Mouse (Mus musculus) hindbrain, embryonic 14.5 days (tissue): ENCODE data around the gene Fam13c. TPM values are rescaled to one million over a fixed set of nuclear protein-coding genes. Genes with fewer than 3 reads are reported as not detected.

Experiments used
- ATAC-seq: fragments of 200-750 bp; cut with Nextera tagmentation; 2 replicates; pipeline ENCODE4 v1.8.0; 2017; ENCODE audit warnings: moderate number of reproducible peaks, mild to moderate bottlenecking, moderate TSS enrichment, moderate library complexity; ENCODE audit not compliant: low FRiP score
- DNase-seq: peaks from one replicate; pipeline ENCODE4 v3.0.0-alpha.2; 2015; ENCODE audit warnings: low spot score
- H3K27ac ChIP-seq: fragments of 300-500 bp; sonication (generic); 2 replicates; pipeline ENCODE4 v1.5.1; 2014; ENCODE audit warnings: mild to moderate bottlenecking, moderate library complexity
- H3K27me3 ChIP-seq: fragments of 300-500 bp; sonication (generic); 2 replicates; pipeline ENCODE4 v1.6.1; 2014; ENCODE audit warnings: mild to moderate bottlenecking, low read length, mixed read lengths; ENCODE audit not compliant: control insufficient read depth, insufficient read depth
- H3K36me3 ChIP-seq: fragments of 300-500 bp; sonication (generic); replicated peaks from 2 replicates; pipeline ENCODE4 v1.6.1; 2014; ENCODE audit not compliant: control insufficient read depth, insufficient read depth
- H3K4me1 ChIP-seq: fragments of 300-500 bp; sonication (generic); replicated peaks from 2 replicates; pipeline ENCODE4 v1.6.1; 2014; ENCODE audit warnings: antibody characterized with exemption, low read length, mixed read lengths; ENCODE audit not compliant: control insufficient read depth, insufficient read depth
- H3K4me2 ChIP-seq: fragments of 300-500 bp; sonication (generic); replicated peaks from 2 replicates; pipeline ENCODE4 v1.6.1; 2014; ENCODE audit warnings: mild to moderate bottlenecking, moderate library complexity
- H3K4me3 ChIP-seq: fragments of 300-500 bp; sonication (generic); replicated peaks from 2 replicates; pipeline ENCODE4 v1.5.1; 2014; ENCODE audit warnings: mild to moderate bottlenecking, low read length
- H3K9ac ChIP-seq: fragments of 300-500 bp; sonication (generic); 2 replicates; pipeline ENCODE4 v1.6.1; 2014
- H3K9me3 ChIP-seq: fragments of 300-500 bp; sonication (generic); 2 replicates; pipeline ENCODE4 v1.6.1; 2016; ENCODE audit warnings: low read length; ENCODE audit not compliant: control insufficient read depth
- WGBS: fragments of 180-500 bp; shearing (Covaris S2); extraction: QIAGEN DNeasy Blood & Tissue Kit; methylation state at CpG from one replicate; pipeline ENCODE4 v1.1.7; 2014; 5-methylcytosine and 5-hydroxymethylcytosine counted together
- polyA plus RNA-seq: library from polyadenylated mRNA; unstranded; fragments of >200 nt; fragmentation: Nextera tagmentation; extraction: Ambion mirVana; gene quantifications from 2 replicates; pipeline ENCODE4 v1.2.1, GENCODE M21; 2014

Gene Fam13c
- 24.5 and 28.2 TPM in 2 replicates for polyA plus RNA-seq

DNA sequence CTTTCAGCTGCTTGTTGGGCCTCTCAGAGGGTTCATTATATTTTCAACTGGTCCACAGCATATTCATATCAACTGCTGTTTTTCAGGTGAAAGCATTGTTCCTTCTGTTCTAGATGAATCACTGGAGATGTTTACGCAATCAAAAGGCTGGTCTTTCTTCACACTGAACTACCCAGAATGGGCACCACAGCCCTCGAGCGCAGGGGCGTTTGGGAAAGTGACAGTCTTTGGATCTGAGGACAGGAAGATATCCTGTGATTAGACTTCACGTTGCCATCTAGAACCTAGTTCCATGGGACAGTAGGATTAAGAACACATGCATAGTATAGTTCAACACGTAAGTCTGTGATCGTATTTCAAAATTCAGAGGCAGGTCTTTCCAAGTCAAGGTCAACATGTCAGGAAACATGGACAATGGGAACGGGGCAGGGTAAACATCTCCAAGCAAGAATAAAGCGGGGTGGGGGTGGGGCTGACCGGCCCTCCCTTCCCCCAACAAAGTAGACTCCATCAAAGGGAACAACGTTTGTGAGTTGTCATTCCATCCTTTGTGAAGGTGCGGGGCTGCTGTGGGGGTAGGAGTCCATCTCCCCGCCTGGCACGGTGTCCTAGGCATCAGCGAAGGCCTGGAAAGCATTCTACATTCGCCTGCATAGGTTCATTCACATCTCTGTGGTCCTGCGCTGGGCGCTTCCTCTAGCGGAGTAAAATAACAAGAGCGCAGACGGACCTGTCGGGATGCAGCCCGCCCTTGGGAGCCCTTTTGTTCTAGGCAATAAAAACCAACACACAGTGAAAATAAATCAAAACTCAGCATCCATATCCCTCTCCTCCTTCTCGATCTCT, at the start of gene Fam13c:
TSS of gene Fam13c (plus strand) at position 806 of the 846 bp plus-strand sequence.
- ATAC-seq (peak; percentile 63), DNase-seq (peak; percentile 66)
- H3K4me1 ChIP-seq, result peaks cover 33% of the 10 kb centered on the region
- no peaks in the 10 kb centered on the region for H3K36me3 ChIP-seq
- H3K4me3 ChIP-seq, result peak within 1 kb of the TSS; percentile 65
- no peaks in the 10 kb centered on the region for H3K9me3 ChIP-seq
- peak within 1 kb of the TSS; percentile 99 for H3K27ac ChIP-seq
- H3K27me3 ChIP-seq, result no peaks in the 10 kb centered on the region
- 9% methylated on average over 24 of the region's 24 CpGs for WGBS
- H3K9ac ChIP-seq, result peak within 1 kb of the TSS; percentile 71
- H3K4me2 ChIP-seq, result peak within 1 kb of the TSS; percentile 58

DNA sequence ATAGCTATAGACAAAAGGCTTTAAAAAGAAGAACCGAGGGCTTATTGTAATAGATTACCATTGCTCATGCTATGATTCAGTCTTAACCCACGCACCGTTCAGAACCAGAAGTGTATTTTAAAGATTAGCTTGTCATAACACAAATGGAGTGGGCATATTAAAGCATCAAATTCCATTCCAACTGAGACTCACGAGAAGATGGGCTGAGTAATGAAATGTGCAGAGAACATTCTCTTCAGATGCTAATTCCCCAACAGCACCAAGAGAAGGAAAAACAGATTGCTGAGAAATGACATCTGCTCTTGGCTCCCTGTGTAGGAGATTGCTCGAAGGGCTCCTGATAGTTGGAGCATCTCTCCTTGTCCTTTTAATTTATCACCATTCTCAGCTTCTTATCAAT, 44.4 kb upstream of the Fam13c start:
- H3K36me3 ChIP-seq, result no peaks in the 10 kb centered on the region

DNA sequence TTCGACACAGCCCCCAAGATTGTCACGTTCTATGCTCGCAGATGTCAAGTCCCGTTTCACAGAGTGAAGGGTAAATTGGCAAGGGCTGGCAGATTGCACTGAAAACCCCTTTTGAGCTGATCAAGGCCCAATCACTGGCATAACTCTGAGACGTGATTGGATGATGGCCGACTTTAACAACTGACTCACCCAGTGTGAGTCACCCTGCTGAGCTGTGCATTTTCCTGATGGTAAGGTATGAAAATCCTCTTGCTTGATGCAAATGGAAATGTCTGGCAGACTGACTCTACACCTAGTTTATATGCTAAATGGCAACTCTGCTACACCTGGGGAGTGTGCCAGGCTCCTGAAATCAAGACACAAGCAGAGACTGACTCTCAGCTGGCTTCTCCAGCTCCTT, 42.1 kb upstream of the Fam13c start:
- H3K9ac ChIP-seq, result no peak overlapping the region
- no peak overlapping the region for H3K27ac ChIP-seq
- no peak overlapping the region for H3K4me3 ChIP-seq
- ATAC-seq (no peak), DNase-seq (no peak)
- peaks cover 17% of the 10 kb centered on the region for H3K9me3 ChIP-seq
- H3K4me1 ChIP-seq, result no peaks in the 10 kb centered on the region
- H3K36me3 ChIP-seq, result no peaks in the 10 kb centered on the region
- no peaks in the 10 kb centered on the region for H3K27me3 ChIP-seq
- WGBS, result 90% methylated on average over 6 of the region's 6 CpGs
- no peak overlapping the region for H3K4me2 ChIP-seq

More for the DNA sequence above, 44.4 kb upstream of the Fam13c start:
- H3K27ac ChIP-seq, result no peak overlapping the region
- no peaks in the 10 kb centered on the region for H3K27me3 ChIP-seq
- H3K9me3 ChIP-seq, result peaks cover 28% of the 10 kb centered on the region
- no peak overlapping the region for H3K4me3 ChIP-seq
- H3K9ac ChIP-seq, result no peak overlapping the region
- no peak for DNase-seq
- no peak for ATAC-seq
- 90% methylated on average over 5 of the region's 5 CpGs for WGBS
- no peak overlapping the region for H3K4me2 ChIP-seq
- no peaks in the 10 kb centered on the region for H3K4me1 ChIP-seq

DNA sequence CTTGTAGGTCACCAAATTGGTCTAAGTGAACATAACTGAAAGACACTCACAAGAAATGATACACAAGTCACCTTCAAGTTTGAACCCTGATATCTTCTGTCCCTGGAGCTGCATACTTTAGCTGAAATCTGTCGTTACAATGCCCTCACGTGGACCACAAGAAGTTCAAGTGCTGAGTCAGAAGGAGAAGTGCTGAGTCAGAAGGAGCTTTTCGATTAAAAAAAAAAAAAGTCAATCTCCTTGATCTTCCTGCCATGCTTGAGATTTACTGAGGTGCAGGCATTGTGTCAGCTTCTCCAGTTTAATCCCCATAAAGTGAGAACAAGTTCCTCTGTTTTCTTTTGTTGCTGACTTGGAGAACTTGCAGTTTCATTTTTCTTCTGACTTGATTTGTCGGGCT, 38.3 kb upstream of the Fam13c start:
- WGBS, result 80% methylated on average over 4 of the region's 4 CpGs
- no peak for ATAC-seq
- H3K27me3 ChIP-seq, result no peaks in the 10 kb centered on the region

DNA sequence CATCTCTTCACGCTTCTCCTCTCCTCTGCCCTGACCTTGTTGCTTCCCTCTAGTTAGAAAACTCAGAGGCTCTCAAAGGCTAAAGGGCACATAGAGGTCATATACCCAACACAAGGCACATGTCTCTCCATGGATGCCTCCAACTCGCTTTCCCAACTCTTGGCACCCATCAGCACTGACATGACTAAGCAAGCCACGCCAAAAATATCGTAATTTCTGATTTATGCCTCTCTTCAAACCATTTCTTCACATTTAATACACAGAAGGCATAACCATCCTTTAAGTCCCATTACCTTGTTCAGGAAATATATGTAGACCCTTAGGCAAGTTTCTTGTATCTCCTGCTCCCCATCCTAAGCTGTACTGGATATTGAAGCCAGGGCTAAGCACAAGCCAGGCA, 37.6 kb upstream of the Fam13c start:
- H3K9me3 ChIP-seq, result 0 out of 2 replicates have a peak, but pooled peaks cover 8% of the 10 kb centered on the region
- WGBS, result 89% methylated on average over 4 of the region's 4 CpGs

More for the DNA sequence above, 38.3 kb upstream of the Fam13c start:
- no peak overlapping the region for H3K9ac ChIP-seq
- no peaks in the 10 kb centered on the region for H3K4me1 ChIP-seq
- H3K4me3 ChIP-seq, result no peak overlapping the region
- no peaks in the 10 kb centered on the region for H3K36me3 ChIP-seq
- no peak overlapping the region for H3K4me2 ChIP-seq
- 0 out of 2 replicates have a peak, but pooled peaks cover 8% of the 10 kb centered on the region for H3K9me3 ChIP-seq
- no peak for DNase-seq
- H3K27ac ChIP-seq, result no peak overlapping the region

DNA sequence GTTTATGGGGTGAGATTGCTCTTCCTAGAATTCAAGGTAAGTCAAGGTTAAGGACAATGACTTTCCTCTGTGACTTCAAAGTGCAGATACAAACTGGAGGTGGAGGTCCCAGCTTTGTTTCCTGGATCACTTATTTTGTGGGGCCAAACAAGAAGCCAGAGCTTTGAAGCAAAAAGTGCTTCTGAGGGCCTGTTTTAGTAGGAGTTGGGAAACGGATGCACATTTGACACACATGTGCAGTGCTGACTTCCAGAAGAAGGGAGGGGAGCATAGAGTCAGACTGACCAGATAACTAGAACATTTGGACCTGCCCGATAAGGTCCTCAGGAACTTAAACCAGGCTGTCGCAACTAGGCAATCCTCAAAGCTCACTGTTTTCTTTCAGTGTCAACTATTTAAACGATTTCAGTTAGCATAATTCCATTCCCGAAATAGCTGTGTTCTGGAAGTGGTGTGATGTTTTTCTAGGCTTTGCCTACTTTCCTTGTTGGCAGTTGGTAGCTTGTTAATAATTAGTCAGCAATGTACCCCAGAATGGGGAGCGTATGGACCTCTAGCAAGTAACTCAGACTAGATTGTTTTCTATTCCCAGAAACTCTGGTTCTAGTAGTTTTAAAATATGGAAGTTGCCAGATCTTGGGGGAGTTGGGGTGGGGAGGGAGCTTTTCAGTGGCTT, 22.3 kb upstream of the Fam13c start:
- Histone ChIP-seq H3K9ac (no peak overlapping the region), H3K27me3 (no peaks in the 10 kb centered on the region), H3K27ac (no peak overlapping the region), H3K4me3 (no peak overlapping the region), H3K9me3 (no peaks in the 10 kb centered on the region), H3K36me3 (no peaks in the 10 kb centered on the region), H3K4me1 (peaks cover 12% of the 10 kb centered on the region; the same call in 1 of the 2 replicates), H3K4me2 (no peak overlapping the region)
- ATAC-seq (no peak), DNase-seq (no peak)
- WGBS, result 97% methylated on average over 6 of the region's 6 CpGs

More for the DNA sequence above, 37.6 kb upstream of the Fam13c start:
- no peak overlapping the region for H3K27ac ChIP-seq
- no peaks in the 10 kb centered on the region for H3K27me3 ChIP-seq
- DNase-seq, result no peak
- H3K4me1 ChIP-seq, result no peaks in the 10 kb centered on the region
- H3K4me2 ChIP-seq, result no peak overlapping the region
- no peak overlapping the region for H3K9ac ChIP-seq
- H3K36me3 ChIP-seq, result no peaks in the 10 kb centered on the region
- no peak for ATAC-seq
- H3K4me3 ChIP-seq, result no peak overlapping the region

DNA sequence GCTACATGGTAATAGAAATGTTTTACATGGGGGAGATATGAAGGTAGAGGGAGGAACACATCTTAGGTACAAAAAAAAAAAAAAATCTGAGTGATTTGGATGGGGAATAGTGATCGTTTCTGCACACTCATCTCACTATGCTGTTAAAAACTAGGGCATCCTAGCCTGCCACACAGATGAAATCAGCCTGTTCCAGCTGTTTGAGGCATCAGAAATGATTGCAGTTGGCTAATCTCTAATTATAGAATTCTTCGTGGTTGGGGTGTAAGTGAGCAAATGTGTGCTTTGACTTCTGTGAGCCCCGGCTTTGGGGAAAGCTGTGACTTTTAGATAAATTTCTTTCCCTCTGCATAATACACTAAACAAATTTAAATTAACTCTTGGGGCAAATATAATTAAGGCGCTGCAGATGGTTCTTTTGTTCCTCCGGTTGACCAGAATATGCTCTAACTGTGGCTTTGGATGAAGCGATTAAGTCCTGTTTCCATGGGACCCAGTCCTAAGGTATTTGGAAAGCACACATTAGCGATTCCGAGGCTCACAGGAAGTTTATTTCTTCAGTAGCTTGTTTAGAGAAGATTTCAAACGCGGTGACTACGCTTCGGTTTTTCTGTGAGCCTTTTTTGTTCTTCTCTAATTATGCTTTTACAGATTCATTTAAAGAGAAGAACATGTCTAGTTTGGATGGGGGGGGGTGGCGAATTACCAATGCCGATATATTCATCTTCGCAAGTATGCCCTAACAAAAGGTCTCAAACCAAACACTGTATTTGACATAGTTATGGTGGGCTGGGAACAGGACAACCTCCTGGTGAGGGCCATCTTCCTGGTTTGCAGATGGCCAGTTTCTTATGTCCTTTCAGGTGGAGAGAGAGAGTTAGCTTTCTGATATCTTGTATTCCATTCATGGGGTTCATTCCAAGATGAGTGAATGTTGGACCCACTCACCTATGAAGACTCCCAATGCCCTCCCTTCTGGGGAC, 20.7 kb upstream of the Fam13c start:
- no peaks in the 10 kb centered on the region for H3K9me3 ChIP-seq
- H3K27me3 ChIP-seq, result no peaks in the 10 kb centered on the region
- peak; percentile 21; the same call in 1 of the 2 replicates for ATAC-seq
- H3K9ac ChIP-seq, result no peak overlapping the region
- peak overlapping the region; percentile 17 for H3K4me2 ChIP-seq
- no peaks in the 10 kb centered on the region for H3K36me3 ChIP-seq
- DNase-seq, result peak; percentile 58
- no peak overlapping the region for H3K27ac ChIP-seq
- peaks cover 12% of the 10 kb centered on the region; the same call in 1 of the 2 replicates for H3K4me1 ChIP-seq
- no peak overlapping the region for H3K4me3 ChIP-seq
- 30% methylated on average over 15 of the region's 15 CpGs for WGBS

DNA sequence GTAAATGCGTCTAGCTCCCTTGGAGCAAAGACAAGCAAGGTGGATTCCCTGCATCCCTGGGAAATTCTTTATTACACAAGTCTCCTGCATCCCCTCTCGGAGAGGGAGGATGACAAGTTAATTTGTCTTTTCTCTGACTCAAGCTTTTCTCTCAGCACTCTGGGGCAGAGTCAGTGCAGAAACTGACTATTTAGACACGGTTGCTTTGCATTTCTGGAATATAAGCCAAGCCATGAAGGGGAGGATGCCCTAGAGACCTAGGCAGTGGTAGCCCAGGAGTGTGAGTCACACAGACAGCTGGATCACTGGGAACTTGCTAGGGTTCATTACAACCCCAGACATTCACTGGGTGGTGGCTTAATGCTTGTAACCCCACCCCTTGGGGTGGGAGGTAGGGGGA, 13.9 kb upstream of the Fam13c start:
- H3K27ac ChIP-seq, result no peak overlapping the region
- no peaks in the 10 kb centered on the region for H3K36me3 ChIP-seq
- H3K4me1 ChIP-seq, result no peaks in the 10 kb centered on the region
- ATAC-seq, result no peak
- no peaks in the 10 kb centered on the region for H3K27me3 ChIP-seq
- H3K9me3 ChIP-seq, result no peaks in the 10 kb centered on the region
- no peak for DNase-seq
- H3K4me2 ChIP-seq, result no peak overlapping the region
- H3K9ac ChIP-seq, result no peak overlapping the region
- 31% methylated on average over 3 of the region's 3 CpGs for WGBS
- H3K4me3 ChIP-seq, result no peak overlapping the region
